Mouse (Mus musculus): ENCODE data around the gene Fam171a2.

Gene Fam171a2

DNA sequence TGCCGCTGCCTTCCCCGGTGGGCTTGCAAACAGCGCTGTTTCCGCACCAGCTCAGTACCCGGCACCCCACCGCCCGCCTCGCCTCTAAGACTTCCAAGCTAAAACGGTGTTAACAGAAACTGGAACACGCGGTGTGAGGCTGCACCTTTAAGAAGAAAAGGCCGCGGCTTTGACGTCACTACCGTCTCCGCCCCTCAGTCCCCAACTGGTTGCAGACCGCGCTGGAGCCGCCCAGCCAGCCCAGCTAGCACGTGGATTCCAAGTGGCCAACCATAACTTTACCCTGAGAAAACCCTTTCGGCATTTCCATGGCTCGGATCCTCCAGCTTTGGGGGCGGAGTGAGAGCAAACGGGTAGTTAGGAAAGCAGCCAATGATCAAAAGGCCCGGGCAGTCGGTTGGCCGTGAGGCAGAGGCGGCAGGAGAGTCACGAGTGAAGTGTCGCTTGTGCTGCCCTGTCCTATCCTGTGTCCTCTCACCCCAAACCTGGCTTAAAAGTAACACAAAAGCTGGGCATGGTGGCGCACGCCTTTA lies 39.1 kb downstream of the Fam171a2 start:
- DNase-seq, result peak; percentile 100

DNA sequence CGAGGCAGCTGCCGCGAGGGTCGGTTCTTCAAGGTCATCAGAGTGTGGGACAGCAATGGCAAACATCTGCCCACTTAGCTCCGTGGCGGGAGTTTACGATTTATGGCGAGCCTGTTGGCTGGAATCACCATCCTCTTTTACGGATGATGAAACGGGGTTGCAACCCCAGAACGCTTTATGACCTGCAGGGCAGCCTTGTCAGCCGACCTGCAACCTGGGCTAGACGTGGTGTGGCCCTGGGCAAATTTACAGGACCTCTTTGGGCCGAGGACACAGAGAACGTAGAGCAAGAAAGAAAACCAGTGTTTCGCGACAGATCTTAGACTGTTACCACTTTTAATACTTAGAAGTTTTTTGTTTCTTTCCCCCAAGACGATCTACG lies 39.7 kb downstream of the Fam171a2 start, which contains the start of gene Slc25a39:
TSS of gene Slc25a39 (minus strand) at position 113 of the 382 bp plus-strand sequence.
- no peak for DNase-seq

DNA sequence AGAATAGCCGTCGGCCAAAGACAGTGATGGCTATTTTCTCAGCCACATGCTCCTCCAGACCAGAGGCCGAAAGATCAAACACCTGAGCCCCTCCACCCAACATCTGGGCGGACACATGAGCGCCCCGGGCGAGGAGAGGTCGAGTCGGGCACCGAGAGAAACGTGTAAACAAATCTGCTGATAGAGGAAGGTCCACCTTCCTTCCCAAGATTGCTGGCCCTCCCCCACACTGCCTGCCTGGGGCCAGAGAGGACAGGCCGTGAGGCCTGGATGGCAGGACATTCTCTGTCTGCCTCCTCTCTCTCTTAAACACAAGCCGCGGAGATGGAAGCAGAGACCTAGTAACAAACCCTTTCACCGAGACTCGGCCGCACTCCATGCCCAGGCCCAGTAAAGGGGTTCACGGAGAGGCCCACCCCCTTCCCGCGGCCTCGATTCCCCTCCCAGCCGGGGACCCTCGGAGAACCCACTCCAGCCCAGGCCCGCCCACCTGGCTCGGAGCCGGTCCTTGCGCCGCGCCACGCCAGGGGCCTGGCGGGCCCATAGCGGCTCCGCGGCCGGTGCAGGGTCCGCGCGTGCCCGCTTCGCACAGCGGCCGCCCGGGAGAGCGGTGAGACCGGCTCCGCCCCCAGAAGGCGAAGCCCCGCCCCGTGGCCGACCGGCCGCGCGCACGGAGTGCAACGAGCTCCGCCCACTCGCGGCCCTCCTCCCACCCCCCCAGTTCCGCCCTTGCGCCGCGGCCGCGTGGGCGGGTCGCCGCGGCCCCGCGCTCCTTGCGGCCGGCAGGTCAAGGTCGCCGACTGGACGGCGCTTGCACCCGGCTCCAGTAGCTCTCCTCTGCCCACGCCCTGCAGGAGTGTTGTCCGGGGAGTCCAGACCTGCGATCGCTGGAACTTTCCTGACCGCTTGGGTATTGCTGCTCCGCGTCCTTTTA lies 40.3 kb downstream of the Fam171a2 start:
- DNase-seq, result peak; percentile 91

DNA sequence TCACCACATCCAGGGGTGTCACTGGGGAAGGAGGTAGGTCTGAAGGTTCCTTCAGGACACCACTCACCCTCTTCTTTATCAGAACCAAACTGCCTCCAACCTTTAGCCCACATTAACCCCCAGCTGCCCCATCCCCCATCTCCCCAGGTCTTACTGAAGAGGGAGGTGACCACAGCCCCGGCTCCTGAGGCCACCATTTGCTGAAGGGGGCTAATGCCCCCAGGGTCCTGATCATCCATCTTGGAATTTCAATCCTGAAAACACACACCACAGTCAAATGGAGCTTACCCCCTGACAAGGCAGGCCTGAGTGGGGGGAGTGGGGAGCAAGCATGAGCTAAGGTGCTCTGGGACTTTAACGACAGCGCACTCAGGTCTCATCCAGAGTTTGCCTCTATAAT lies 41.1 kb downstream of the Fam171a2 start:
- peak; percentile 47 for DNase-seq

DNA sequence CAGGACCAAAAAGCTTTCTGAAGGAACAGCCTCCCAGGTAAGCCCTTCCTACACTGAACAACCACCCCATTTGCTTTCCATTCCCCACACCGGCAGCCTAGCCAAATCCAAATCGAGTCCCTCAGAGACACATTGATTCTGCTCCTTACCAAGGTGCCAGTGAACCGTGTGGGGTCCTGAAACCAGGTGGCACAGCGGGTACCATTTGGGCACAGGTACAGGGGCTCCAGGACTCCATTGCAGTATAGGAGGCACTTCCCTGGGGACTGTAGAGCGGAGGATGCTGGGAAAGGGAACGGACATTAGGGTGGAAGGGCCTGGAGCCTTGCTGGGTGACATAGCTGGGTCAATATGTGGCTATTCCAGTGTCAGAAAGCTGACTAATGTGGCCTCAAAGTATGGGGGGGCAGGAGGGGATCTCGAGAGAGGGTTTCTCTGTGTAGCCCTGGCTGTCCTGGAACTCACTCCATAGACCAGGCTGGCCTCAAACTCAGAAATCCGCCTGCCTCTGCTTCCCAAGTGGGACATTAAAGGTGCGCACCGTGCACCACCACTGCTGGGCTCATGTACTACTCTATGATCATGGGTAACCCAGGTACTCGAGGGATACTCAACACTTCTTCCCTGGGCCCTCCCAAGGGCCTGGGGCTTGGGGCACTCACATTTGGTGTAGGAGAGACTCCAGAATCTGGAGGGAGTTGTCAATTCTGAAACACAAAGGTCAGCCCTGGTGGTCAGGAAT lies 41.8 kb downstream of the Fam171a2 start:
- no peak for DNase-seq

DNA sequence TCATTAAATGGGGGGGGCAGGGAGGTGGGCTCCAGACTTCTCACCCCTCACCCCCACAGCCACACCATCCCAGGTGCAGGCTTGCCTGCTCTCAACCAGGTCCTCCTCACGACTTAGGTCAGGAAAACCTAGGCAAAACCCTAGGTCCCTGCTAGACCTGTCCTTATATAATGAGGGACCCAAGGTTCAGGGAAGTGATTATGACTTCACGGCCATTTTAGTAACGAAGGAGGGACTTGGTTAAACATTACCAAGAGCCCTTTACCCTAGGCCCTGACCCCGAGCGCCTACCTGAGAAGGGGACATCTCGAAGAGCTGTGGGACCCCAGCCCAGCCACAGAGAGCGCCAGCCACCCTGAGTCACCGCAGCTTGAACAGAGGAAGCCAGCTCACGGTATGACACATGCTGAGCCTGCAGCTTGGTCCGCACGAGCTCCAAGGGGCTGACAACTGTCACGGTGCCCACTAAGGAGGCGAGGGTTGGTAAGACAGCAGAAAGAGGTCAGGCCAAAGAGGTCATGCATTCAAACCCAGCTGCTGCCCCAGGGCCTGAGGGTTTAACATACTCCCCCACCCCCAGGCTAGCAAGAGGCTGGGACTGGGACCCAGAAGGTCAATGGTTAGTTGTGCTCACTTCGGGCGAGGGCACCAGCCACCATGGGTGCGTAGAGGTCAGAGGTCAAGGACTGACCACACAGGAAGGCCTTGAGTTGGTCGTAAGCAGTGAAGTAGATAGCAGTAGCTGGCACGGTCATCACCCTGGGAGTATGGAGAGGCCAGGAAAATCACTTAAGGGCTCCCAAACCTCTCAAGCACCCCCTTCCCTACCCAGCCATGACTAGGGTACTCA lies 43.1 kb downstream of the Fam171a2 start:
- DNase-seq, result peak; percentile 80

DNA sequence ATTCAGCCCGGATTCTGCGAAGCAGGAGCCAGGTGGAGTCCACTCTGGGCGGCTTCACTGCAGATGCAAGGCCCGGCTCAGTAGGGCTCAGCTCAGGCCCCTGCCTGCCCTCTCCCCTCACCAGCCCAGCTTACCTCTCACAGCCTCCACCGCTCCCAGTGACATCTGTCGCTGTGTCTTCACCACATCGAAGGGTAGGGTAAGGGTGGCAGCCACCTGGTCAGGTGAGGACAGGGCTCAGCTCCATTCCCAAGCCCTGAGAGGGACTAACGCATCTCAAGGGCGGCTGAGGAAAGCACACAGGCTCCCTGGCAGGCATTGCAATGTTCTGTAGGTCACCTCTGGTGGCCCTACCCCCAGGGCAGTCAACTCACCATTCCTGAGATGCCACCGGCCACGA lies 43.8 kb downstream of the Fam171a2 start:
- no peak for DNase-seq

DNA sequence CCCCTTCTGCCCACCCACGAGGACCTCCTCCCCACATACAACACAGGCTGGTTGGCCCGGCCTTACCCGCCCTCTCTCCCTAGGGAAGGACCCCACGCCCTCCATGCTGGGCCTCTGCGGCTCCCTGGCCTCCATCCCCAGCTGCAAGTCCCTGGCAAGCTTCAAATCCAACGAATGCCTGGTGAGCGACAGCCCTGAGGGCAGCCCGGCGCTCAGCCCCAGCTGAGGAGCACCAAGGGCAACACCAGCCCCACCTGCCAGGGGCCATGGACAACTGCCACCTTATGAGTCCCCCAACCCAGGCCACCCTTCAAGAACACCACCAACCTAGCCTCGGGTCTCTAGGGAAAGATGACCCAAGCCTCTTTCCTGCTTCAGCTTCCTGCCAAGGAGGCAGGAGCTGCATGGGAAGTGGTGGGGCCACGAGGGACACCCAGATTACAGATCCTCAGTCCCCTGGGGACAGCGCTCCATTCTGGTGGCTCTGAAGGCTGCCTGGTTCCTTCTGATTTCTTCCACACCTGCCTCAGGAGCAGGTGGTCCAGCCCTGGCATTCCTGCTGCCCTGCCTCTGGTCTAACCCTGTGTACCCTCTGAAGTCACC lies 45.5 kb downstream of the Fam171a2 start:
- DNase-seq, result no peak

DNA sequence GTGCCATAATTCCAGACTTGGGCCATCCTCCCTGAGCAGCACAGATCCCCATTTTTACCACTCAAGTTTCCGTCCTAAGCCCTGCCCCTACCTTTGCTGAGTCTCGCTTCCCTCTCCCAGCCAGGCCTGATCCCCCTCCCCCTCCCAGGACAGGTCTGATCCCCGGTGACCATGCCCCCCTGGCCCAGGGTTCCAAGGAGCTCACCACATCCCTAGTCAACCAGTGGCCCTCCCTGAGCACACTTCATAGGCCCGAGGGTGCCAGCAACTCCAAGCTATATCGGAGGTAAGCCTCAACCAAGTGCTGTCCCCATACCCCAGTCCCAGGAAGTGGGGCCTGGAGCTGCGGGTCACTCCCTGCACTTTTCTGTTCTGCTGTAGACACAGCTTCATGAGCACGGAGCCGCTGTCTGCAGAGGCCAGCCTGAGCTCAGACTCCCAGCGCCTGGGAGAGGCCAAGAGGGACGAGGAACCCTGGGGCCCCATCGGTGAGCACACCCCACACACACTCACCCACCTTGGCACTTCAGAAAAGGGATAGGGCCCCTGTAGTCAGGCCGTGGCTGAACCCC lies 46.9 kb downstream of the Fam171a2 start:
- DNase-seq, result no peak

DNA sequence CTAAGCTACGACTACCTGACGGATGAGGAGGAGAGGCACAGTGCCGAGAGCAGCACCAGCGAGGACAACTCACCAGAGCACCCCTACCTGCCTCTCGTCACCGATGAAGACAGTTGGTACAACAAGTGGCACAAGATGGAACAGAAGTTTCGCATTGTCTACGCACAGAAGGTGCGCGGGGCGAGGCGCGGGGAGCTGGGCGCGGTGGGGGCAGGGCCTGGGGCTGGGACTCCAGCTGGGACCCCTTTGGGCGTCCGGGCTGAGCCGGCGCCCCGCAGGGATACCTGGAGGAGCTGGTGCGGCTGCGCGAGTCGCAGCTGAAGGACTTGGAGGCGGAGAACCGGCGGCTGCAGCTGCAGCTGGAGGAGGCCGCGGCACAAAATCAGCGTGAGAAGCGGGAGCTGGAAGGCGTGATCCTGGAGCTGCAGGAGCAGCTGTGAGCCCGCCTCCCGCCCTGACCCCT lies 47.8 kb downstream of the Fam171a2 start:
- DNase-seq, result no peak

DNA sequence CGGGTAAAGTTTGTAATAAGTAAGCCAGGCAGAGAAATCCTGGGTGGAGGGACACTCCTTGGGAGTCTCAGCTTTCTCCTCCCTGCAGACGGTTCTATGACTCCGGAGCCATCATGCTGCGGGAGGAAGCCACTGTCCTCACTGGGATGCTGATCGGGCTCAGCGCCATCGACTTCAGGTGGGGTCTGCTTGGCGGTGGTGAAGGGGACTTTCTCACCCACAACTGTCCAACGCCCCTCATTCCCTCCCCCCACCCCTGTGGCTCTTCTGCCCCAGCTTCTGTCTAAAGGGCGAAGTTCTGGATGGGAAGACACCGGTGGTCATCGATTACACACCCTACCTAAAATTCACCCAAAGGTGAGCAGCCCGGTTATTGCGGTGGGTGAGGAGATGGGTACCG lies 48.4 kb downstream of the Fam171a2 start:
- DNase-seq, result no peak

DNA sequence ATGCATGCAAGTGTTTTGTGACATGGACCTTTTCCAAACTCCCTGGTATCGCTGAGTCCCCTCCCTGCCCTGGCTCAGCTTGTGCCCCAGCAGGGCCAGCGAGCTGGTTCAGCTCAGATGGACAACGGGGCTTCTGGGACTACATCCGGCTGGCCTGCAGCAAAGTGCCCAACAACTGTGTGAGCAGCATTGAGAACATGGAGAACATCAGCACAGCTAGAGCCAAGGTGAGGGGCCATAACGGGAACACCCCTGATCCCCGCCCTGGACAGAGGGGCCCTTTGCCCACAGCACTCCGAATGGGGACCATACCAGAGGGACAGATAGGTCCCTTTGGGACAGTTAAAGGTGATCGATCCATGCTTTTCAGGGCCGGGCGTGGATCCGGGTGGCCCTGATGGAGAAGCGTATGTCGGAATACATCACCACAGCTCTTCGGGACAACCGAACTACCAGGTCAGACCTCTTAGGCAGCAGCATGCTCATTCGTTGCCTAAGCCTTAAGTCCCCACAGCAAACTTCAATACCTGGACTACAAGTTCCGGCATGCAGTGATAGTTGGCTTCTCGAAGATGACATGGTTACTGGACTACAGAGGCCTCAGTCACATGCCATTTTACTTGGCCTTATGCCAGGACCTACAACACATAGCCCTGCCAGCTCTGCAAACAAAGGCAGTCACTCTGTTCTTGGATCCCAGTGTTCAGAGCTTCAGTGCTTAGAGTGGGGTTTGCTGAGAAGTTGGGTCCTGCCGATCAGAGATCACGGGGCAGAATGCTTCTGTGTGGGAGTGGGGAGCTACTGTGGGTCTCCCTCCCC lies 49.3 kb downstream of the Fam171a2 start:
- peak; percentile 74 for DNase-seq

DNA sequence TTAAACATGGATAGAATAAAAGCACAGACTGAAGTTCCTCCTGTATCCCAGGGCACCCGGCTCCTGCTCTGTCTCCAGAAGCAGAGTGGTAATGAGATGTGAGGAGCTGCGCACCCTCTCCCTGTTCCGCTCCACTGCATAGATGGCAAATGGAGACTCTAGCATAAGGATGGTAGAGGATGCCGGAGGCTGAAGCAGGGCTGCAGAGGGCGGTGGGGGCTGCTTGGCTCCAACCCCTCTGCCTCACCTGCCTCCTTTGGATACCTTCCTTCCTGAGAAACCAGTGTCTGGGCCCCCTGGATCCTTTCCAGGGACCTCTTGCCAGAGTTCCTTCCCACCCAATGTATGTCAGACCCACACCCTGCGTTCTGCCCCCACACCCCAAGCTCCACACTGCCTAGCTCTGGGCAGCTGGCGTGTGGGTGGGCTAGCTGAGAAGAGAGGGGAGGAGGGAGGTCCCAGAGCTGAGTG lies 50.8 kb downstream of the Fam171a2 start:
- no peak for DNase-seq

DNA sequence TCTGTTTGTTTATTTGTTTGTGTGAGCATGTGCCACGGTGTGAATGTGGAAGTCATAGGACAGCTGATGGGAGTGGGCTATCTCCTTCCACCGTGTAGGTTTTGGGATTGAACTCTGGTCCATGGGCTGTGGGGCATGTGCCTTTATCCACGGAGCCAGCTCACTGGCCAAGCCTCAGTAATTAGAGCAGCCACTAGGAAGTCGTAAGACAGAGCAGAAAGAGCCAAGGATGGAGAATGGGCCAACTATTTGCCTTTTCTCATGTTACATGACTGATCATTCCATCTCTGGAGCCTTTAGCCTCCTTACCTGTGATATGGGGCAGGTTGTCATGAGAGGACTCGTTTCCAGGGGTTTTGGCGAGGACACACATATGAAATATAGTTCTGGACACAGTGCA lies 51.2 kb downstream of the Fam171a2 start:
- DNase-seq, result no peak

DNA sequence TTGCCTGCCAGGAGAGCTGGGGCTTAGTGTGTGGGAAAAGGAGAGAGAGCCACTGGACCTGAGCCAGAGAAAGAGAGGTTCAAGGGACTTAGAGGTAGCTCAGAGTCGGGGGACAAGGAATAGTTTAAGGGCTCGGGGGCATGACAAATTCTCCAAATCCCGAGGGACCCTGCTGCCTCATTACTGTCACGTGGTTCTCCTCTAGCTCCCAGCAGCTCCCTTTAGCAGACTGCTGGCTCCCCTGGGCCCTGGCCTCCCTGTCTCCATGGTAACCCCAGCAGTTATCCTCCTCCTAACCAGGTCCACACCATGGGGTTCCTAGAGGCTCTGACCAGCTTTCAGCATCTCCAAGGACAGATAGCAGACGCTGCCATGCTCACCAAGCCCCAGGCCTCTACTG lies 52.2 kb downstream of the Fam171a2 start:
- DNase-seq, result no peak

DNA sequence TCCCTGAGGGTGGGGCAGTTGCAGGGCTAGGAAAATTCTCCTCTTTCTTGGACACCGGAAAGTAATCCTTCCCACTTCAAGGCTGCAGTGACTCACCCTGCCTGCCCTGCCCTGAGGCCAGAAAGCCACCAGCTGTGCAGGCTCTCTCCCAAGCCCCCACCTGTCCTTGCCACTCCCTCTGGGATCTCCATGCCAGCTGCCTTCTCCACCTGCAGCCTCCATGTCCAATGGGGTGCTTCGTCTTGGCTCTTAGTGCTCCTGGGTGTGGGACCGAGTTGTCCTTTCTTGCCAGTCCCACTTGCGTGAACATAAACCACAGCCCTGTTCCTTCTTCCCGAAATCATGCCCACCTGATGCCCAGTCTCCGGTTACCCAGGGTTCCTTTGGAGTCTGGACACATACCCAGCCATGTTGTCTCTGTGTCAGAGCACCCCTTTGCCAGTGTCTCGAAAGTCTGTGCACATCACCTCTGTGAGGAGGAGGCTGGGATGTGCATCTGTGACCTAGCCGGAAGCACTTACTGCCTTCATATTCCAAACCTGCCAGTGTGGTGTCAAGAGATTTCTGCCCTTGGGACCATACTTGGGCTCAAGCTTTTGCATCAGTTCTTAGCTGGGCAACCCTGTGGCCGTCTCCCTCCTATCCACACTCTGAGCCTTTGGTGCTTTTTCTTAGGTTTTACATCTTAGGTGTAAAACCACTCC lies 52.9 kb downstream of the Fam171a2 start:
- DNase-seq, result no peak

DNA sequence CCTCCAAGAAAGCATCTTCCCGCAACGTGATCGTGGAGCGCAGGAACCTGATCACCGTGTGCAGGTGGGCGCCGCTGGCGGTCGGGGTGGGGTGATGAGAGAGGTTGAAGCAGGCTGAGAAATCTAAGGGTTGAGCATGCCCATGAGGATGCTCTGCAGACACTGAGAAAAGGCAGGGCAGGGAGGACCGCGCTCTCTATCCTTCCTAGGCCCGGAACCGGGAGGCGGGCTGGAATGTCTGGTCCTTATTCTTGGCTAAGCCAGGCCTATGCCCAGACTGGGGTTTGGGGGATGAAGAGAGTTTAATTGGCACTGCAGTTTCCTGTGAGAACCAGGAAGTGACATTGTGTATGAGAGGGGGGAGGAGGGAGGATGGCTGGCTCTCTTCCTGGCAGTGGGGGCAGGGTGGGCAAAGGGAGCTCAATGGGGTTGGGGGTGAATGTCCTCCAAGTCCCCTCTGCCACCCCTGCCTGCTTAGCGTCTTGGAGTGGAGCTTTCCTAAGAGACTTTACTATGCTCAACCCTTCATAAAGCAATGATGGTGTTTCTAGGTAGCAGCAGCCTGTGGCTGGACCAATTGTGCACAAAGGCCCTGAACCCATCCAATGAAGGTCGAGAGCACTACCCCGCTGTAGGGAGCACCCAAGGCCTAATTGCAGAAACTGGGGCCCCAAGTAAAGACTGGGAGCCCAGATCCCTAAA lies 53.6 kb downstream of the Fam171a2 start:
- no peak for DNase-seq

DNA sequence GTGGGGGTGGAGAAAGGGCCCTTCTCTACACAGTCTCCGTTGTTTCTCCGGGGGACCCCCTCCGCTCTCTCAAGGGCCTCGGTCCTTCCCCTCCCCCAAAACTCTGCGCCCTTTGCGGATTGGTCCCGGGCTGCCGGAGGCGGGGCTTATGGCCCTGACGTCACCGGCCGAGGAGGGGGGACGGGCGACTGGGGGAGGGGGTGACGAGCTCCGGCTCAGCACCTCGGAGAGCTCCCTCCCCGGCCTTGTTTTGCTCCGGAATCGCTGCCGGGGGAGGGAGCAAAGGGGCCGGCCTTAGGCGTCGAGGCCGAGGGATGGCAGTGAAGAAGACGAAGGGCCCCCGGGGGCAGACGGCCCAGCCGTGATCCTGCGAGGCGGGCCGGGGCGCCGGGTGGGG lies 54.2 kb downstream of the Fam171a2 start, which contains the start of gene Rundc3a:
TSS of gene Rundc3a (plus strand) at position 166 of the 397 bp plus-strand sequence.
- DNase-seq, result peak; percentile 78
